Mouse (Mus musculus) T-cell, adult 2 months (primary cell): ENCODE measurements around the gene Gm17651.

Experiments used
- DNase-seq: peaks from one replicate; pipeline ENCODE4 v3.0.0; 2022; ENCODE audit warnings: low spot score

Gene Gm17651

GRCm38 (mm10) chr3:97680631-97681320, 6.3 kb upstream of the Gm17651 start:
- peak; percentile 82 for DNase-seq

- no peak for DNase-seq
Measured at GRCm38 (mm10) chr3:97678416-97678815, 3.9 kb upstream of the Gm17651 start.

GRCm38 (mm10) chr3:97676126-97676525, 1.6 kb upstream of the Gm17651 start:
- DNase-seq, result no peak

- no peak for DNase-seq
Measured at GRCm38 (mm10) chr3:97667093-97667675, 7.3 kb downstream of the Gm17651 start.

- DNase-seq, result no peak
Measured at GRCm38 (mm10) chr3:97666154-97666553, 8.3 kb downstream of the Gm17651 start.

- DNase-seq, result no peak
Measured at GRCm38 (mm10) chr3:97665525-97665924, 9.0 kb downstream of the Gm17651 start.

GRCm38 (mm10) chr3:97661206-97661605, 13.3 kb downstream of the Gm17651 start:
- DNase-seq, result no peak

GRCm38 (mm10) chr3:97659746-97660145, 14.7 kb downstream of the Gm17651 start:
- DNase-seq, result no peak

- no peak for DNase-seq
Measured at GRCm38 (mm10) chr3:97658426-97659193, 15.9 kb downstream of the Gm17651 start.

- DNase-seq, result peak; percentile 98
Measured at GRCm38 (mm10) chr3:97657655-97658411, 16.7 kb downstream of the Gm17651 start, which contains the start of gene Prkab2. TSS of gene Prkab2 (plus strand) at chr3:97658193.

GRCm38 (mm10) chr3:97654901-97655300, 19.6 kb downstream of the Gm17651 start:
- peak; percentile 20 for DNase-seq

- no peak for DNase-seq
Measured at GRCm38 (mm10) chr3:97653781-97654180, 20.7 kb downstream of the Gm17651 start.

- DNase-seq, result no peak
Measured at GRCm38 (mm10) chr3:97651604-97652003, 22.9 kb downstream of the Gm17651 start.

GRCm38 (mm10) chr3:97649469-97649868, 25.0 kb downstream of the Gm17651 start:
- DNase-seq, result no peak

GRCm38 (mm10) chr3:97649022-97649421, 25.5 kb downstream of the Gm17651 start:
- DNase-seq, result no peak

- no peak for DNase-seq
Measured at GRCm38 (mm10) chr3:97648518-97648917, 26.0 kb downstream of the Gm17651 start.

- DNase-seq, result no peak
Measured at GRCm38 (mm10) chr3:97642001-97642400, 32.5 kb downstream of the Gm17651 start.

- no peak for DNase-seq
Measured at GRCm38 (mm10) chr3:97641396-97641795, 33.1 kb downstream of the Gm17651 start.

- DNase-seq, result no peak
Measured at GRCm38 (mm10) chr3:97634288-97634761, 40.2 kb downstream of the Gm17651 start.

- DNase-seq, result no peak
Measured at GRCm38 (mm10) chr3:97633456-97633855, 41.0 kb downstream of the Gm17651 start.

GRCm38 (mm10) chr3:97631258-97631860, 43.1 kb downstream of the Gm17651 start:
- DNase-seq, result no peak

GRCm38 (mm10) chr3:97630746-97631145, 43.7 kb downstream of the Gm17651 start:
- no peak for DNase-seq
